Mouse (Mus musculus) thymus, postnatal 0 days (tissue): ENCODE data around the gene Itga3. TPM values are rescaled to one million over a fixed set of nuclear protein-coding genes. Genes with fewer than 3 reads are reported as not detected.

Source experiments
- DNase-seq: peaks from one replicate; pipeline ENCODE4 v3.0.0-alpha.2; 2015; ENCODE audit warnings: low spot score
- polyA plus RNA-seq: library from polyadenylated mRNA; unstranded; fragments of >200 nt; fragmentation: Nextera tagmentation; extraction: Ambion mirVana; gene quantifications from 2 replicates; pipeline ENCODE4 v1.2.1, GENCODE M21; 2015

The Itga3 gene
- polyA plus RNA-seq, 1 experiment from 2014 or later = 7.0 TPM

DNA sequence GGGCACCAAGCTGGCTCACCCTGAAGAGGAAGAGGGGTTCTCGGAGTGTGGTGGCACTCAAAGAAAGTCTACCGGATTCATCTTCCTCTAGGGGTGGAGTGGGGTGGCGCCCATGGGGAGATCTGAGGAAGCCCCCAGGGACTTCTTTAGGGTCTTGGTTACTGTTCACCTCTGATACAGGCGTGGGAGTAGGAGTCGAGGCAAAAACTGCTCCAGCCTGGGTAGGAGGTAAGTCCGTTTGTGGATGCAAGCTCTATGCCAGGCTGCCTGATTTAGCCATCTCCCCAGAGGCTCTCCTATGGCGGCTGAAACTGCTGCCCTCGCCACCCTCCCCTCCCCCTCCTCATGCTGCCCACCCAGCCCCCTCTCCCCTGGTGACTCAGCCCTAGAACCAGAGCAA lies 4.5 kb downstream of the Itga3 start:
- DNase-seq = no peak

DNA sequence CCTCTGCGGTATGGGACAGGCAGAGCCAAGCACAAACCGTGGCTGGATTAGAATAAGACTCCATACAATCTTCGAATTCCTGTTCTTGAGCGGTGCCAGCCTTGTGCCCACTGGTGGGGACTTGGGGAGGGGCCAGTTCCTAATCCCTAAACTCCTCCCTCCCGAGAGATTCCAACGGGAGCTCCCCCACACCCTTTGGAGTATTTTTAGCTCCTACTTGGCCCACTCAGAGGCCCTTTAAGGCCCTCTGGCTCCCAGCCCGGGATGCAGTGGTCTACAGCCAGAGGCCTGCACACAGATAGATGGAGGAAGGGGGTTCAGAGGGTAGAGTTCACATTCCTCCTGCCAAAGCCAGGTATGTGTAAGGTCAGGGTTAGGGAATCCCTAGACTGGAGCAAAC lies 5.3 kb downstream of the Itga3 start:
- DNase-seq = no peak

DNA sequence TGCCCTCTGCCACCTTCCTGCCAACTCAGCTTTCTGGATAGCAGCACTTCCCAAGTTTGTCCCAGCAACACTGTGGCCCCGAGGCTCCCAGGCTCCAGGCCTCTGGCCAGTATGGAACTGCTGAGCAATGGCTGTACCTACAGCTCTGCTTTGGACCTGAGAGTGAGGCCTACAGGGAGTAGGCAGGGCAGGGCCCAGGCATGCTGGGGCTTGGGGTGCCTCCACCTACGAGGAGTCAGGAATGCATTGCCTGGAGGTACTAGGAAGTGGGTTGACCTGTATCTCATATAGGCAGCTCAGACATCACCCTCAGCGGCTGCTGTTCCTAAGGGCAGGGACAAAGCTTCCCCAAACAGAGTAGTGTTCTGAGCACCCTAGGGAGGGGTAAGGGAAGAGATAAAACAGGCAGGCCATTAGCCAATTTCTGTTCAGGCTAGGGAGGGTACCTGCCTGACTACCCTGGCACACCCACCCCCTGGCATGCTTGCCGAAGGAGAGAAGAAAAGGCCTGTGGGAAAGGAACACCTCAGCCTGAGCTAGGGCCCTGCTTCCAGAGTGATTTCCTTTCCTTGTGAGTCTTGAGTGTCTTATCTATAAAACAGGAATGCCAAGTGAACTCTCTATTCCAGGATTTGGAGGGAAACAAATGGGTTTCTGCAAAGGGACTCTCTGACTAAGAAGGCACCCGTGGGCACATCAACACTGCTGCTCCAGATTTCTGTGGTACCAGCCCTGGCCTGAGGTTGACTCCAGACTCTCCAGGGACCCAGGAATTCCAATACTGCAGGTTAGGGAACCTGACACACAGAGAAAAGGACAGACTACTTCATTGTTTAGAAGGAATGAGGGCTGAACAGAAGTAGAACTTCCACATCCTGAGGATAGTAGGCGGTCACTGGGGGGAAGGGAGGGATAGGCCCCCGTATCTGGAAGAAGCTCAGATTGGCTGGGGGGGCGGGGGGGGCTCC lies 6.2 kb downstream of the Itga3 start:
- no peak for DNase-seq

DNA sequence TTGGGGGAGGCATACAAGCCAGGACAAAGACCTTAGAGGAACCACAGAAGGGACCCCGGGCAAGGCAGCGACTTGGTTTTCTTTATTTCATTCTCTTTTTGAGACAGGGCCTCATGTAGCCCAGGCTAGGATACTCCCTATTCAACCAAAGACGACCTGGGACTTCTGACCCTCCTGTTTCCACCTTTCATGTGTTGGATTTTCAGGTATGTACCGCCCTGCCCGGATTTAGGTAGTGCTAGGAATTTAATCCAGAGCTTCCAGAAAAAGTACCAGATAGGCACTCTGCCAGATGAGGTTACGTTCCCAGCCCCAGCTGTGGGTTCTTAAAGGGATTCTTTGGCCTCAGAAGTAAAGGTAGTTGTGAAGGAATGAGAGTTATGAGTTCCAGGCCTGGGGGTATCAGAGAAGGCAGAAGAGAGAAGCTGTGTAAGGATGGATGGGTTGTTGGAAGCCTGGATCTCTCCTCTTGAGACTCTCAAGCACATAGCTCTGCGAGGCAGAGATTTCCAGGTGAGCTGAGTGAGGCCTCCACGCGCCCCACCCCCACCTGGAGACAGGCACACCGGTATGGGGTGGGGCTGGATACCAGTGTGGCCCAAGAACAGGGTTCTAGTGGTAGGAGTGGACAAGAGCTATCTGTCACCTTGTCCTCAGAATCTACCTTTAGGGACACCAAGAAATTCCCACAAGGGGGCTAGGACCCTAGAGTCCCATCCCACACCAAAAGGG lies 7.2 kb downstream of the Itga3 start:
- DNase-seq = no peak

DNA sequence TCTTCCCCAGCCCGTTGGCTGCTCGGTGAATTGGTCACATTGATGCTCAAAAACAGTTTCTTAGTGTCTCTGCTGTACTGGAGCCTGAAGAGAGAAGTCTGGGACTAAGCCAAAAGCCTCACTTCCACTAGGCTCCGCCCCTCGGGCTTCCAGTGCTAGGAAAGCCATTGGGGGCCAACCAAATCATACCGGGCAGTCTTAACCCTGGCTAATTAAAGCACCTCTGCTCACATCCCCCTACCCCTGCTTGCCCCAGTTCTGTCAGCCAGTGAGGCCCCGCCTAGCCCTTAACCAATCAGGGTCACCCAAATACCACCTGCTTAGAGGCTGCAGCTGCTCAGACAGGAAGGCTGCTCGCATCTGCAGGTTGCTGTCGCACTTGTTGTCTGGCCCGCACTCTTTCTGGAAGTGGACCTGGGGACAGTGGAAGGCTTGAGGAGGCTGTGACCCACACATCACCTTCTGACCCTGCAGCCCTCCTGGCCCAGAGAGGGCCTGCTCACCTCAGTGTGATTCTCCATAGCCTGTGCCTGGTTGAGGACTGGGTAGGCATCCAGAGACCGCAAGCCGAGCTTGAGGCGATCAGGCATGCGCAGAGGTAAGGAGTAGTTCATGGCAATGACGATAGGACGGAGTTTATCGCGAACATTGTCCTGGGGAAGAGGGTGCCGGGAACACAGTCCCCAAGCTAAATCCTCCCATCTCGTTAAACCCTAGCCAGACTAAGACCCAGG lies 19.7 kb downstream of the Itga3 start:
- DNase-seq = peak; percentile 79

DNA sequence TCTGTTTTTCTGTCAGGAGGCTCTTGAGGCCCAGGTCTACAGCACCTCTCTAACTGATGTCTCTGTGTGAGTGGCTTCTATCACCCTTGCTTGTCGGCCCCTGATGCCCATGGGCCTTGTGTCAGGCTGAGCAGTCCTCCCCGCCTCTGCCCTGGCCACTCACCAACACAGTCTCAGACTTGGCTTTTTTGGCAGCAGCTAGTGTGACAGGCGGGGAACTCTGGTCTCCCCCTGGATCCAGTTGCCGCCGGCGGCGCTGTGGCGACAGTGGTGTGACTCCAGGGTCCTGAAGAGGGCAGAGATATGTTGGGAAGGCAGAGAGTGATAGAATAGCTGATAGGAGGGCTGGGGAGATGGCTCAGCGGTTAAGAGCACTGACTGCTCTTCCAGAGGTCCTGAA lies 23.5 kb downstream of the Itga3 start:
- no peak for DNase-seq

DNA sequence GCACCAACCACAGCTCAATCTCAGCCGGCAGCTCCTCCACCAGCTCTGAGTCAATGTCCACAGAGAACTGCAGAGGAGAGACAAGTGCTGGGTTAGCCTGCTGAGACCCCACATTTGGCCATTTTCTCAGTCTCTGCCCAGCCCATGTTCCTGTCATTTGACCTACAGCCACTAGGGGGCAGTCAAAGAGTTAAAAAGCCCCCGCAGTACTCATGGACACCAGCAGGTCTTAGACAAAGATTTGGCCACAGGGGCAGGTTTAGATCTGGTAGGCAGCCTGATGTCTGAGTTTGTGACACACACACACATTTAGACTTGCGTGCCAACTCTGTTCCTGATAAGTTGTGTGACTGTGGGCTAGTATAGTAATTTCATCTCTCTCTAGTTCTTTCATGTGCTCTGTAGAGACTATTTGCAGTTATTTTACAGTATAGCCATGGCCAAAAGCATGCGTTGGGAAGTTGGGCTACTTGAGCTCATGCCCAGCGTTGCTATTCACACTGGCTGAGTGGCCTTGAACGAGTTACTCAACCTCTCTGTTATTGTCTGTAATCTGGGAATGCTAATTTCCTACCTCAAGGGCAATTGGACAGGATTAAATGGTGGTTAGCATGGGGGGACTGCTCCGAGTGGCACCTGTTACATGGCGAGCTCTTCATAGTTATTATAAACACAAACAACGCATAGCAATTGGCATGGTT lies 29.5 kb downstream of the Itga3 start:
- peak; percentile 80 for DNase-seq

DNA sequence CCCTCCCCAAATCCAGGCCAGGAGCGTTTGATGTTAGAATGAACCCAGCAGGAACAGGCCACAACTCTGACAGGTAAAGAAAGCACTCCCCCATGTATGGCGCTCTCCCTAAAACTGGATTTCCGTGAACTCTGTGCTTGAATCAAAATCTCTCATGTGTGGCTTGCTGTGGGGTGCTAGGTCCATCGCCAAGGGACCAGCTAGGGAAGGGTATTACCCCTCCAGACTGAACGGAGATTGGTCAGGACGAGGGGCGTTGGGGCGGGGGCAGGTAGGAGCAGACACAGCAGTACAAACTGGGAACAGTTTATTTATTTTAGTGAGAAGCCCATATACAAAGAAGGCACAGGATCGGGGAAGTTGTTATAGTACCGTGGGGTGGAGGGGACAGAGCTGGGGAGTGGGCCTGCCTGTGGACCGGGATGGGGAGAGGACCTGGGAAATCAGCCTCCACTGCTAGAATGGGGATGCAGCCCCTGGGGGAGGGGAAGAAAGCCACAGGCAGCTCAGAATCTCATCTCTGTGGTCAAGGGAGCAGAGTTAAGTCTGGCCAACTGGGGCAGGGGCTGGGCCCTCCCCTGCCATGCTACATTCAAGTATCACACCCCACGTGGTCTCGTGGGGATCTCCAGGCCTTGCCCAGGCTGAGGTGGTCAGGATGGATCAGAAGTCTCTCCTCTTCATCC lies 32.3 kb downstream of the Itga3 start:
- DNase-seq = no peak

DNA sequence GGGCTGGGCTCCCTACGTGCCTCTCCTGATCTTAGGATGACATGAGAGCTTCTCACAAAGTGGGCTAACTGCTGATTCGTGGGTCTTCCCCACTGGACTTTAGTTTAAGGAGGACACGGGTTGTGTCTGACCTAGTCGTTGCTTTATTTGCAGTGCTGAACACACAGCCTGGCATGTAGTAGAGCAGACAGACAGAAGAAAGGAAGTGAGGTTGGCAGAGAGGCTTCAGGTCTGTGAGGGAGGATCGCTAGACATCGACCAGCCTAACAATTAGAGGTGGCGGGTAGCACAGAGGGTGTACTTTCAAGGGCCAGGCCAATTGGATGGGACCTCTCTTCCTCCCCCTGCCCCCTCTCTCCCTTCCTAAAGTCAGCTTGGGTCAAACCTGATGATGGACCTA lies 33.0 kb downstream of the Itga3 start:
- DNase-seq = no peak

DNA sequence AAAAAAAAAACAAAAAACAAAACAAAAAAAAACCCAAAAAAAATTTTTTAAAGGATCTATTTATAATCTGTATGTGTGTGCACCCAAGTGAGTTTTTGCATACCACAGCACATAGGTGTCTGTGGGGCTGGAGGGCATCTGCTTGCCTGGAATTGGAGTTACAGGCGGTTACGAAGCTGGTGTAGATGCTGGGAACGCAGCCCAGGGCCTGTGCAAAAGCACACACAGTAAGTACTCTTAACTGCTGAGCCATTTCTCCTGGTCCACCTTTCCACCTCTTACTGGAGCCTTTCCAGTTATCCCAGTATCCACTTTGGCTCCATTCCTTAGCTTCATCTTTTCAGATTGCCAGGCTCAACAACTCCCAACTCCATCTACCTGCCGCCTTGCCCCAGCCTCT lies 33.5 kb downstream of the Itga3 start:
- no peak for DNase-seq

DNA sequence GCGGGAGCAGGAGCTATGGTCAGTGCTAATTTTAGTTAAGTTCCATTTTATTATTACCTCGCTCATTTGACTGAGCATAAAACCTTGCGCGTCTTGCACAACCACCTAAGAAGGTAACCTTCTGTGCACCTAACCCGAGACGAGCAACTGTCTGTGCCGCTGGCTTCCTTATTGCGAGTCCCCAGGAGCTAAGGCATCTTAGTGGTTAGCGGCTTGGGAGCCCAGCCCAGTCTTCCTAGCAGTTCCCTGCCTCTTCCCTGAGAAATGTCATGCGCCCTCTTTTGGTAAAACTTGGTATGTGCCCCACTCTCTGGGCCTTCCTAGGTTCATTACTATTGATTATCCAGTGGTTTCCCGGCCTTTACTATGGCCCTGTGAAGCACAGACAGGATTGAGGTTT lies 34.5 kb downstream of the Itga3 start:
- peak; percentile 62 for DNase-seq

DNA sequence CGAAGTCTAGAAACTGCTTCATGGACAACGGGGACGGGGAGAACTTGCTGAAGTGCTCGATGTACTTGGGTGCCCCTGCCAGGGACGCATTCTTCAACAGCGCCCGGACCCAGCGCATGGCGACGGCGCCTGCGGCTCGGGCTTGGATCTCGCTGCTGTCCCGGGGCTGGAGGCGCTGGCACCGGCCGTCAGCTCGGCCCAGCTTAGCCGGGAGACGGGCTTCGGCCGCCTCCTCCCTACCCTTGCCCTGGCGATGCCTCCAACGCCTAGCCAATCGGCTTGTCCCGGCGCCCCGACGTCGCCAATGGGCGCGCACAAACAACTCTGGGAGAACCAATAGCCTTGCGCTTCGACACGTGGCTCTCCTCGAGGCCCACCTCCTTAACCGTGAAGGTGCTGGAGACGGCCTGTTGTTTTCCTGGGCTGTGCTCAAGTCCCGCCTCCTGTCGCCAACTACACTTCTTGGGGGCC lies 35.4 kb downstream of the Itga3 start, which contains the start of gene Pdk2:
Pdk2 (minus strand) TSS at position 216 of the 471 bp plus-strand sequence.
- DNase-seq = peak; percentile 95

DNA sequence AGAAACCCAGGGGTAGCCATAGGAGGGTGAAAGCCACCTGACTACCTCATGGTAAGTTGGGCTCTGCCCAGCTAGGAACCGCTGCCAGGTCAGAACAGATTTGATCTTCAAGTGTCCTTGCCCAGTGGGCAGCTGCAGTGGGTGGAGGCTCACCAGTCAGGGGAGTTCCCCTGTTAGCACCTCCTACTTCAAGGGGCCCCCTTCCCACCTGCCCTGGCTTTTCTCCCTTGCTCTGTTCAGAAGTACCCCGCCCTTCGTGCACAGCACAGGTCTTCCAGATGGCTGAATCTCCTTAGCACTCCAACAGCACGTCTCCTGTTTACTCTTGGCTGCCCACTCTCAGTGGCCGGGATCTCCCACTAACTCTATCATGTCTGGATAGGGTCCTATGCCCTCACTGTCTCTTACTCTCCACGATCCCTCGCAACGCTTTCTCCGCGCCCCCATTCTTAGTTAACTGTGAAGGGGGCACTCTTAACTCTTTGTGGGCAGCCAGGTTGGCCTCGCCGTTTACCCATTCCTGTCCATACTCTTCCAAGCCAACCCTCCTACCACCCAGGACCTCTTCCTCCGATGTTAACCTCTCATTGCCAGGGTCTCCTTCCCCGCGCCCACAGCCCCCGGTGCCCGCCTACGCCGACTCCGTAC lies 36.0 kb downstream of the Itga3 start:
- peak; percentile 46 for DNase-seq

DNA sequence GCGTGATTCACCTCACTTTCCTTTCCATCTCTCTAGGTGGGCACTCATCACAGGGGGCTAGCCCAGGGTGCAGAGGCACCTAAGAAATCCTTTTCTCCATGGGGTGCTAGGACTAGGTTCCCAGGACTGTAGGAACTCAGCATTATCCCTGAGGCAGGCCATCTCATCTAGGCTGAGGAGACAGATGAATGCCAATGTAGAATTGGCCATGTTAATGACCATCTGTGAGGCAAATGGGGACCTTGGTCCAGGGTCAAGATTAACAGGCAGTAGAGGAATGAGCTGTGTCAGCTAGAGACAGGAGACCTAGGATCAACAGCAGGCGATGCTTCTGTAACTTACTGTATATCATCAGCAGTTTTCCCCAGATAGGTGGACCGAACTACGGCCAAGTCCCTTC lies 36.8 kb downstream of the Itga3 start:
- DNase-seq = no peak

DNA sequence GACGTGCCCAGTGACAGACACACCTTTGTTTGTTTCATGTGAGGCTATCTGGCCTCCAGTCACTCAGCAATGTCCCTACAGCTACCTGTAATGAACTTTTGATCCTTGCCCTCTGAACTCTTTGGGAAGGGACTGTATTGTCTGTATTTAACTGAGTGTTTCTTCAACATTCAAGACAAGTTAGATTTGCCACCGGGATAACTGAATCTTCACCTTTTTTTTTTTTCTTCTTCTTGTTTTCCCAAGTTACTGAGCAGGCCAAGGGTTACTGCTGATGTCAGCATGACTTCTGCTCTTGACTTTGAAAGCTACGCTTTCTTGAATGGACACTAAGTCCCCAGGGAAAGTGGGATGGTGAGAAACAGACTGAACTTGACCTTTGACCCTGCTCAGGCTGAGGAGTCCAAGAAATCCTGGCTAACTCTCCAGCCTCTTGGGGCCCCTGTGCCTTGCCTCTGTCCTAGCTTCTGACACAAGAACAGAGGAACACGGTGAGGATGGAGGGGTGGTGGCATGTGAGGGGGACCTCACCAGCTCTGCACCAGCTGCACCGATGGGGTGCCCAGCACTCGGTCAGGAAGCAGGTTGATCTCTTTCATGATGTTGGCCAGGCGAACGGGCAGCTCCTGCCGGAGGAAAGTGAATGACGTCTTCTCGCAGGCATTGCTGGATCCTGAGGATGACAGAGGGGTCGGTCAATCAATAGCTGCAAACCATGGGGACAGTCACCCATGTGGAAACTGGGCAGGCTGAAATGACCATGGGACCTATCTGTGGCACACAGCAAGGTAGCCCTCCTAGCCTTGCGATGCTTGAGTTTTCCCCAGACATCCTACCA lies 37.6 kb downstream of the Itga3 start:
- no peak for DNase-seq

DNA sequence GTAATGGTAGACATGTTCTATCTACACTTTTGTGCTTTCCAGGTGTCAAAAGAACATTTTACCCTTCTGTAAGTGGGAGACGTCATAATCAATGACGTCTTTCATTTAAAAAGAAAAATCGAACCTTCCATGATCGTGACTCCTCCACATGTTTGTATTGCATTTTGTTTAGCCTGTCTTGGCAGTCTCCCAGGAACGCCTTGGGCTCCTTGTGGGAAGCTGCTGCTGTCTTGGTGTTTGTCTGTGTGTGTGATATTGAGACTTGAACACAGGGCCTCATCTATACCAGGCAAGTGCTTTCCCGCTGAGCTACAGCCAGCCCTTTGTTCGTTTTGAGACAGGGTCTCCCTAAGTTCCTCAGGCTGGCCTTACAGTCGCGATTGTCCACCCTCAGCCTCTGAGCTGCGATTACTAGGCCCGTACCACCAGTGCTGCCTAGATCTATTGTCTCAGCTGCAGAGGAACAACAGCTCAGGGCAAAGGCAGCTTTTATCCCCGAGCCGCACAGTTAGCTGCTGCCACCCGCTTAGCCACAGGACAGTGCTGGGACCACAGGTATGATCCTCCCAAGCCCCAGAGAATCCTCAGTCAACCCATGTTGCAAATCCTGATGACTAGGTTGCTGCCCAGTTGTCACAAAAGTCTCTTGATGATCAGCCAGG lies 38.3 kb downstream of the Itga3 start:
- no peak for DNase-seq

DNA sequence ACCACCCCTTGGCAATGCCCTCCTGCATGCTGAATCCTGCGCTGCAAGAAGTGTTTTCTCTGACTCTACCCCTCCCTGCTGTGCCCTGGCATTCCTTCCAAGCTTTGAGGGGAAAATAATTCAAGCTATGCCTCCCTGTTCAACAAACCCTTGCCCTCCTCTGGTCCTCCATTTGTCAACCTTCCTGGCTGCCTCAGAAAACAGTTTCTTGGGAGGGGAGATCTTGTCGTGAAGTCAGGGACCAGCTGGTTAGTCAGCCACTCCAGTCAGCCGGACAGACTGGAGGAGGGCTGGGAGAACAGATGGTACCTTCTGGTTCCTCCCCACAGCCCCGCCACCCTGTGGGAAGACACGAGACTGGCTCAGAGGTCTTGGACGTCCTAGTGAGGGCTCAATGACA lies 39.3 kb downstream of the Itga3 start:
- no peak for DNase-seq

DNA sequence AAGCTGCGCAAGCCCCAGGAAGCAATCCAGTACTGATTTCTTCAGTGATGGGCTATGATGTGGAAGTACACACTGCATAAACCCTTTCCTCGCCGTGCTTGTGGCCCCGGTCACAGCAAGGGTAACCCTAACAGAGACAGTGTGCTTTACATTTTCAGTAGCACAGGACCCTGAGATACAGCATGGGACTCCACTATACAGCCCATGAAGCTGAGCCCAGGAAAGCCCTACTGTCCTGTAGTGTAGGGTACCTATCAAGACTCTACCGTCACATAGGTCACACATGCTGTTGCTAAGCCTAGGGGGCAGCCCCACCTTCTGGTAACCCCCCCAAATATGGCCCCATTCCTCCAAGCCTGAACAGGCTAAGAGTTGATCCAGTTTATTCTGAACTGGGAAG lies 40.1 kb downstream of the Itga3 start:
- DNase-seq = no peak
